Mouse (Mus musculus) erythroblast, embryonic 14.5 days (primary cell): ENCODE measurements at regions not wholly inside any gene's neighbourhood (a gene's known extent, or its start where the extent isn't known, plus 50 kb on each side); places are given as distances from the start of the nearest gene placed in this dataset.

Experiments used
- GATA1 ChIP-seq: IDR thresholded peaks from 2 replicates; pipeline ENCODE4 v1.6.1; 2012; ENCODE audit warnings: low read length, inconsistent platforms, mixed read lengths
- TAL1 ChIP-seq: IDR thresholded peaks from 3 replicates; pipeline ENCODE4 v1.6.1; 2012; ENCODE audit warnings: low read length, inconsistent platforms, mixed read lengths

DNA sequence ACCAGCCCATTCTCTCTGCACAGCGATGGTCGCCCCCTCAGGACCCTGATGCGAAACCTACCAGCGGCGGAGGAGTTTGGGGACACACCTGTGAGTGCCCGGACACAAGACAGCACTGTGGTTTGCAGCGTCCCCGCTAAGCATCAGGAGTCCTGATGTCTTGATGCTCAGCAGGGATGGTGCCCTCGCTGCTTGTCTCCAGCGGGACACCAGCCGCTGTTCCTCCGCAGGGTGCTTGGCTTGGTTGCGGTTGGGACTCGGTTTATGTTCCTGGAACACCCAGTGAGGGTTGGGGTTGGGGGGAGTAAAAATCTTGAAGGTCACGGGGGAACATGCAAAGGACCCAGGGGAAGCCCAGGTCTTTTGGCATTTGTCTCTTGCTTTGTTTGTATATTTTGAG, 56.9 kb downstream of the Uncx start:
- TF ChIP-seq GATA1, result no peak
- TF ChIP-seq TAL1, result no peak
